Mouse (Mus musculus) thymus, adult 2 months (tissue): ENCODE measurements around the gene Ntn1.

Experiments
- CTCF ChIP-seq: fragments of 200-500 bp; IDR thresholded peaks from 2 replicates; pipeline ENCODE4 v1.5.1; 2012; ENCODE audit warnings: mild to moderate bottlenecking, control low read depth, low read length, moderate library complexity, borderline replicate concordance; ENCODE audit not compliant: control insufficient read depth, poor library complexity, insufficient read depth; ENCODE audit errors: extremely low read depth
- POLR2A ChIP-seq: fragments of 200-500 bp; IDR thresholded peaks from 2 replicates; pipeline ENCODE4 v1.6.1; 2012; ENCODE audit warnings: mild to moderate bottlenecking, low read length, control low read depth, moderate library complexity; ENCODE audit not compliant: control insufficient read depth, poor library complexity, insufficient read depth; ENCODE audit errors: extremely low read depth

GRCm38 (mm10) chr11:68164408-68164807, 236.2 kb downstream of the Ntn1 start:
- TF ChIP-seq CTCF (no peak), POLR2A (no peak)
